Mouse (Mus musculus) duodenum, adult 2 months (tissue): ENCODE data around the gene Car12. TPM values are rescaled to one million over a fixed set of nuclear protein-coding genes. Genes with fewer than 3 reads are reported as not detected.

Source experiments
- polyA plus RNA-seq: library from polyadenylated mRNA; depleted of rRNA; stranded (reverse); fragments of >200 nt; gene quantifications from 2 replicates; pipeline ENCODE4 v1.2.3, GENCODE M21; 2012; ENCODE audit warnings: low replicate concordance; rRNA removed

Gene Car12
- polyA plus RNA-seq = 2.4 and 46.0 TPM in 2 replicates

GRCm38 (mm10) chr9:66713135-66714021, at the start of gene Car12:
TSS of gene Car12 (plus strand) at chr9:66713686.

GRCm38 (mm10) chr9:66795464-66796324, 82.2 kb downstream of the Car12 start, which contains the start of gene Aph1b:
TSS of gene Aph1b (minus strand) at chr9:66795490.

GRCm38 (mm10) chr9:66796739-66797138, 83.3 kb downstream of the Car12 start, which contains the start of gene Gm10647:
TSS of gene Gm10647 (plus strand) at chr9:66797039.

Other genes with a start within 250 kb of the Car12 start
- 15.5 and 32.5 TPM in 2 replicates for gene Fbxl22, start 199.1 kb upstream of the Car12 start, polyA plus RNA-seq
- 18.5 and 21.9 TPM in 2 replicates for gene Usp3, start 120.5 kb upstream of the Car12 start, polyA plus RNA-seq
- 0.92 and 1.6 TPM in 2 replicates for gene Aph1b, start 81.8 kb downstream of the Car12 start, polyA plus RNA-seq
- not detected in 2 replicates for gene Gm10647, start 83.4 kb downstream of the Car12 start, polyA plus RNA-seq
- gene Aph1c, start 121.0 kb downstream of the Car12 start, polyA plus RNA-seq = 0.21 and 0.36 TPM in 2 replicates
- 2.3 TPM in 2 replicates for gene Rab8b, start 206.0 kb downstream of the Car12 start, polyA plus RNA-seq
- gene Rps27l, start 232.4 kb downstream of the Car12 start, polyA plus RNA-seq = 6.7 and 8.3 TPM in 2 replicates